Mouse (Mus musculus) adrenal gland, postnatal 25 days (tissue): ENCODE data around the gene Sbk2. TPM values are rescaled to one million over a fixed set of nuclear protein-coding genes. Genes with fewer than 3 reads are reported as not detected.

Experiments
- total RNA-seq: library from RNA; stranded (reverse); gene quantifications from 2 replicates; pipeline ENCODE4 v1.2.3, GENCODE M21; 2021

Sbk2 gene
- total RNA-seq, 1 experiment from 2014 or later, result 0.55 TPM

Other genes with a start within 250 kb of the Sbk2 start
- 0.24 TPM in 1 of 2 replicates, not detected in the other for gene Tmem150b, start 239.2 kb downstream of the Sbk2 start, total RNA-seq
- 64.5 and 70.1 TPM in 2 replicates for gene Kmt5c, start 224.3 kb downstream of the Sbk2 start, total RNA-seq
- gene Cox6b2, start 211.3 kb downstream of the Sbk2 start, total RNA-seq, result 9.4 and 10.6 TPM in 2 replicates
- not detected in 2 replicates for gene Fam71e2, start 193.1 kb downstream of the Sbk2 start, total RNA-seq
- 0.15 TPM in 1 of 2 replicates, not detected in the other for gene Il11, start 181.5 kb downstream of the Sbk2 start, total RNA-seq
- not detected in 2 replicates for gene Tmem190, start 181.5 kb downstream of the Sbk2 start, total RNA-seq
- gene Tmem238, start 174.8 kb downstream of the Sbk2 start, total RNA-seq, result 13.4 and 16.4 TPM in 2 replicates
- gene Rpl28, start 171.5 kb downstream of the Sbk2 start, total RNA-seq, result 922 and 1,210 TPM in 2 replicates
- 114 and 127 TPM in 2 replicates for gene Ube2s, start 151.8 kb downstream of the Sbk2 start, total RNA-seq
- gene Shisa7, start 119.7 kb downstream of the Sbk2 start, total RNA-seq, result 2.0 and 2.2 TPM in 2 replicates
- 24.0 and 30.5 TPM in 2 replicates for gene Isoc2b, start 94.1 kb downstream of the Sbk2 start, total RNA-seq
- 42.1 and 48.2 TPM in 2 replicates for gene Isoc2a, start 87.3 kb downstream of the Sbk2 start, total RNA-seq
- gene Gm36210, start 57.9 kb downstream of the Sbk2 start, total RNA-seq, result not detected in 2 replicates
- gene Zfp628, start 49.2 kb downstream of the Sbk2 start, total RNA-seq, result 16.4 and 19.0 TPM in 2 replicates
- 7.7 and 9.1 TPM in 2 replicates for gene Nat14, start 42.4 kb downstream of the Sbk2 start, total RNA-seq
- 2.0 and 3.2 TPM in 2 replicates for gene Ssc5d, start 38.6 kb downstream of the Sbk2 start, total RNA-seq
- 0.15 TPM in 1 of 2 replicates, not detected in the other for gene Sbk3, start 6.8 kb upstream of the Sbk2 start, total RNA-seq
- gene Zfp579, start 31.8 kb upstream of the Sbk2 start, total RNA-seq, result 21.1 and 31.6 TPM in 2 replicates
- 15.3 and 17.6 TPM in 2 replicates for gene Zfp524, start 50.0 kb upstream of the Sbk2 start, total RNA-seq
- 18.7 and 26.4 TPM in 2 replicates for gene Fiz1, start 50.3 kb upstream of the Sbk2 start, total RNA-seq
- not detected in 2 replicates for gene Gm44973, start 51.1 kb upstream of the Sbk2 start, total RNA-seq
- 27.7 and 34.3 TPM in 2 replicates for gene Zfp865, start 56.0 kb upstream of the Sbk2 start, total RNA-seq
- 1.00 and 1.1 TPM in 2 replicates for gene Ccdc106, start 56.1 kb upstream of the Sbk2 start, total RNA-seq
- 1.1 TPM in 1 of 2 replicates, not detected in the other for gene 4632433K11Rik, start 69.7 kb upstream of the Sbk2 start, total RNA-seq
- 4.7 and 5.5 TPM in 2 replicates for gene Zfp784, start 74.0 kb upstream of the Sbk2 start, total RNA-seq
- 7.9 and 8.8 TPM in 2 replicates for gene Zfp580, start 87.1 kb upstream of the Sbk2 start, total RNA-seq
- 191 and 195 TPM in 2 replicates for gene U2af2, start 97.7 kb upstream of the Sbk2 start, total RNA-seq
- gene Epn1, start 115.8 kb upstream of the Sbk2 start, total RNA-seq, result 140 and 152 TPM in 2 replicates
- not detected in 2 replicates for gene Rfpl4, start 152.5 kb upstream of the Sbk2 start, total RNA-seq
- gene Rasl2-9, start 161.5 kb upstream of the Sbk2 start, total RNA-seq, result 1.3 and 1.7 TPM in 2 replicates
- gene Vmn1r55, start 185.3 kb upstream of the Sbk2 start, total RNA-seq, result not detected in 2 replicates
- not detected in 2 replicates for gene Vmn1r56, start 232.3 kb upstream of the Sbk2 start, total RNA-seq